Mouse (Mus musculus): Measurements from ENCODE around the gene Rmnd5a.

DNA sequence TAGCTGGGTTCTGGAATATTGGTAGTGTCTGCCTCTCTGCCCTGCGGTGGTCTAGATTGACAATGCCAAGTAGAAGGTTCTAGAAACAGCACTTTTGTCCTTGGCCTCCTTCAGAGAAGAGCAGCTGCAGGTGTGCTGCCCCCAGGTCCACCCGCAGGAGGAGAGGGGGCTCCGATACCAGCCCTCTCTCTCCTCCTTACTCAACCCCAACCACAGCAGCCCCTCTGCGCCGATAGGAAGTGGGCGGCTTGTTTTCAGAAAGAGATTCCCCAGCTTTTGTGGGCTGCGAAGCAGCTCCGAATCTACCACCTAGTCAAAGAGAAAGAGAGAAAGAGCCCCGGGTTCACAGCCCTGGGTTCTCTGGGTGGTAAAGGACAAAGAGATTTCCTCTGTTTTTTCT is 99.3 kb downstream of the Rmnd5a start:
- TF ChIP-seq CTCF (conservative IDR thresholded peaks at IDR 0.05; ENCODE audit: insufficient read depth, insufficient read length, low read depth, low read length) (no peak), POLR2A (IDR thresholded peaks at IDR 0.05; ENCODE audit: low read depth, low read length) (no peak)

Measured in kidney, adult 2 months (tissue).